Comparison of ENCODE assay signal across 8 mouse cellular contexts in genomic region chr2:167492713-167493636, GRCm38 (mm10). TPM values are rescaled to one million over a fixed set of nuclear protein-coding genes. Genes with fewer than 3 reads are reported as not detected.
DNase-seq lines count a peak whose midpoint lies in the region; ATAC-seq lines count a peak whose summit lies in the region.

Gene Spata2, minus strand, starts transcription at chr2:167492887.

- ATAC-seq in common myeloid progenitor, adult 5-6 weeks (replicated peaks; ENCODE audit: low read depth, poor library complexity, severe bottlenecking) = peak; percentile 80

- H3K9me3 ChIP-seq in megakaryocyte, embryonic 14.5 days = no peaks in the 10 kb centered on the region

- H3K4me3 ChIP-seq in megakaryocyte, embryonic 14.5 days (replicated peaks) = peak within 1 kb of the TSS; percentile 92

- H3K27me3 ChIP-seq in megakaryocyte, embryonic 14.5 days (replicated peaks) = no peaks in the 10 kb centered on the region

- DNase-seq in ZHBTc4 (ENCODE audit: low read depth, low spot score) = peak; percentile 93
- DNase-seq in gastrocnemius, adult 8-10 months (ENCODE audit: low spot score in 2 of 2) = peak; percentile 85 to 87
- DNase-seq in hindlimb bud, embryonic 11.5 days (ENCODE audit: extremely low spot score, low read depth, low spot score) = peak; percentile 35
- DNase-seq in left cerebral cortex, adult 8-10 months (ENCODE audit: low spot score in 2 of 2) = peak; percentile 90 to 92
- DNase-seq in right cerebral cortex, postnatal 10 days (ENCODE audit: low spot score in 2 of 2) = peak; percentile 94 to 95
- peak; percentile 95 for DNase-seq in urinary bladder, postnatal 25 days (ENCODE audit: low spot score)

- H3K4me1 ChIP-seq in megakaryocyte, embryonic 14.5 days = peaks cover 54% of the 10 kb centered on the region

- H3K36me3 ChIP-seq in megakaryocyte, embryonic 14.5 days (replicated peaks; ENCODE audit: low read length) = peaks cover 17% of the 10 kb centered on the region

RNA-seq across cellular contexts. Expression of gene Spata2, which starts in this region (rescaled TPM):
- total RNA-seq in common myeloid progenitor, adult 5-6 weeks (2017) = 7.6 and 9.9 TPM in 2 replicates
- 10 to 100 TPM; 19.9 to 22.6 (median 20.4) TPM for total RNA-seq in gastrocnemius, adult 8-10 months (2022)
- total RNA-seq in left cerebral cortex, adult 8-10 months (2022) = 10 to 100 TPM; 66.1 to 71.2 (median 70.1) TPM
- polyA plus RNA-seq in megakaryocyte, embryonic 14.5 days (2012; ENCODE audit: insufficient read depth, low replicate concordance) = 10.0 and 23.7 TPM in 2 replicates

Comparison
In these comparisons a context has a peak if more than half of its experiments do, and no peak if none do; other contexts are left out.
1. Peak in every context shown above with its lines: DNase-seq, ATAC-seq and H3K4me3 ChIP-seq.
2. DNase-seq: peak in every context shown above with its lines; median percentile 95 in urinary bladder, postnatal 25 days; 94 in right cerebral cortex, postnatal 10 days; 93 in ZHBTc4; 91 in left cerebral cortex, adult 8-10 months; 86 in gastrocnemius, adult 8-10 months; 35 in hindlimb bud, embryonic 11.5 days.